Mouse (Mus musculus) 3134 (cell line): ENCODE results near the gene Ip6k3.

Source experiments
- DNase-seq: peaks from one replicate; pipeline ENCODE4 v3.0.0-alpha.2; 2011; ENCODE audit warnings: low spot score; ENCODE audit not compliant: insufficient read length; ENCODE audit errors: extremely low read depth

The Ip6k3 gene

DNA sequence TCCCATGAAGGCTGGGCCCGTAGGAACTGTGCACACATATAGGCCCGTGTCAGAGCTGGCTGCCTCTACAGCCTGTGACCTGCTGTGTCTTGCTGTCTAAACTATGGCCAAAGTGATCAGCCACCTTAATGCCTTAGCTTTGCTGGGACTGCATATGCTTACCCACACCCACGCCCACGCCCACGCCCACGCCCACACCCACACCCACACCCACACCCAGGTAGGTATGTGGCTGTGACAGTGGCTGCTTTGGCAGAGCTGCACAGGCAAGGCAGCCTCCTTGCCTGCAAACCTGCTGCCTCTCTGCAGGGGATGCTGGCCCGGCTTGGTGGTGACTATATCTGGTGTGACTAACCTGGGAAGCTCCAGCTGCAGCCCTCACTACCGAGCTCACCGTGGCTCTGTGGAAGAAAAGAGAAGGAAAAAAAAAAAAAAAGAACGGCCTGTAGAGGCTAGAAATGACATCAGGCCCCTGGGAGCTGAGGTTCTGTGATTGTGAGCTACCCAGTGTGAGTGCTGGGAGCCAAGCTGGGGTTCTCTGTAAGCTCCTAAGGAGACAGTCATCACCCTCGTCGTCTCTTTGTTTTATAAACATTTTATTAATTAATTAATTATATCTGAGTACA lies 16.2 kb upstream of the Ip6k3 start:
- peak; percentile 44 for DNase-seq

DNA sequence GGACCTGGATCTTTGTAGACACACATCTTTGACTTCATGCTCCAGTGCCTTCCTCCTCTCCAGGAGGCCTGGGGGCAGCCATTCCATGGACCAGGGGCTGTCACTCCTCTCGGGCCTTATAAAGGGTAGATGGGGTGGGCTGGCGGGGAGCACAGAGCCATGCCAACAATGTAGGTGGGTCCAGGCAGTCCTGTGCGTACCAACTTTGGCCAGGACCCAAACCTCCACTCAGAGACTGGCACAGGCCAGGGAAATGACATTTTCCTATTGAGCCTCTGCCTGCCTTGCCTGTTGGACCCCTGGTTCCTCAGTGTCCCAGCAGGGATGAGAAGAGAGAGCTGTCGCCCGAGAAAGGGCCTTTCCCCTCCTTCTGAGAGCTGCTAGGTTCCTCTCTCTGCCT lies 14.8 kb upstream of the Ip6k3 start:
- no peak for DNase-seq

DNA sequence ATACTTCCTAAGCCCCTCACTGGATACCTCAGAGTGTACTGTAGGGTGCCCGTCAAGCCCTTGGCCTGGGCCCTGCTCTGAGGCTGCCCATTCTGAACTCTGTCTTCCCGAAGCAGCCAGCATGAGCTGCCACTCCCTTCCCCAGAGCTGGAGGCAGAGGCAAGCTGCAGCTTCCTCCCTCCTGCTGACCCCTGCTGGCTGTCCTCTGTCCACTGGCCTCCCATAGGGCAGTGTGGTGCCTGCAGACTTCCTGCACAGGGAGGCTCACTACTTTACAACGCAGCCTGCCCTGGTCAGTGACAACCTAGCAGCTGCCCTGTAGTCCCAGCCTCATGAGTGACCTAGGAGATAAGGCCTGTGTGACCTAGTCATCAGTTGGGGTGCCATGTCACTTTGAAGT lies 14.1 kb upstream of the Ip6k3 start:
- peak; percentile 45 for DNase-seq

DNA sequence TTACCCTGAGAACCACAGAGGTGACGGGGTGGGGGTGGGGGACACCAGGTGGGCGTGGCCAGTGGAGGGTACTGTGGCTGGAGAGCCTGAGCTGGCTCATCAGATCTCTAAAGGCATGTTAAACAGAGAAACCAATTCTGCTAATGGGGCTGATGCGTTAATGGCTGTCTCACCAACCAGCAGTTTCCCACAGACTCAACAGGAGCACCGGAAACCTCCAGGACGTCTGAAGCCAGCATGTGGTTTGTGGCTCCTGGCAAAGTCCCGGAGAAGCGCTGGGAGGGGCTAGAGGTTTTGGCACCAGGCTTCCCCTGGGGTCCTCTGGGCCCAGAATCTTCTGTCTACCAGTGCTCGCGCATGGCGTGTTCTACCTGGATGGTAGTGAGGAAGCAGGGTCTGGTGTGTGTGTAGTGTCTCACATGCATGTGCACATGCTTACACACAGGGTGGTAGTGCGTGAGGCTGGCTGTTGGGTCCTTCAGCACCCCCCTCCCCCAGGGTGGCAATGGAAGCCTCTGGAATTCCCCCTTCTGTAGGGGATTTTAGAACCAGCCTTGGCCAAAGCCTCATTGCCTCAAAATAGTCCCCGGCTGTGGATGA lies 12.2 kb upstream of the Ip6k3 start:
- DNase-seq: peak; percentile 65

DNA sequence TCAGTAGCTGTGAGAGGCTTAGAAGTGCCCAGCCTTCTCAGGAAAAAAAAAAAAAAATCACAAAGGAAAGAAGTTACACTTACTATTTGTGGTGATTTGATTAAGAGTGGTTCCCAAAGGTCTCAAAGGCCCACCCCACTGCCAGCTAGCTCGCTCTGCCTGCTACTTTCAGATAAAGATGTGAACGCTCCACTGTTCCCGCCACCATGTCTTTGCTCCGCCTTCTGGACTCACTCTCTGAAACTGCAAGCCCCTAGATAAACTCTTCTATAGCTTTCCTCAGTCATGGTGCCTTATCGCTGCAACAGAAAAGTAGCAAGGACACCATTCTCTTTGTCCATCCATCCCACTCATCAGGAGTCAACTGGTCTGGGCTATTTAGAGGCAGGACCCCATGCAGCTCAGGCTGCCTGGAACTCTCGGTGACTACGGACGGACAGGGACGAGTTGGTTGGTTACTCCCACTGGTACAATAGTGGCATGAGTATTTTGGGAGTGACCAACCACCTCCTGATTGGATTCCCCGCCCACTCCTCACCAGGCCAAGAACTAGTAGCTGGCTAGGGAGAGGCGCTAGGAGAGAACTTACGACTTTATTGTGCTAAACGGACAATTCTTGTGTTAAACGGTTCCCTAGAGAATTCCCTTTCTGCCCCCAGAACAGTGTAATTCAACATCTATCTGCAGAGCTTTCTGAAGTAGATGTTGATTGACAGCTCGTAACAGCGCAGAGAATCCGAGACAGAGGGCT lies 11.0 kb upstream of the Ip6k3 start:
- no peak for DNase-seq

DNA sequence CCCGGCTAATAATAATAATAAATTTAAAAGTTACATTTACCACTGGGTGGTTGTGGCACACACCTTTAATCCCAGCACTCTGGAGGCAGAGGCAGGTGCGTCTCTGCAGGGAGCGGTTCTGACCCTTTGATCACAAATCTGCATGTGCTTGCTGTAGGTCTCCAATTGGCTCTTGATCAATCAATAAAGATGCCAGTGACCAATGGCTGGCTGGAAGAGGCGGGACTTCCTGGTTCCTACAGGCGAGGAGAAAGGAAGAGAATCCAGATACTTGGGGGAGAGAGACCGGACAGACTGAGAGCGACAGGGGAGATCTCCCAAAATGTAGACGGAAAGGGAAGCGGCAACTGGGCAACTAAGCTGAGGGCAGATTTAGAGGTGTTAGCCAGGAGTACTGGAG lies 10.4 kb upstream of the Ip6k3 start:
- DNase-seq: no peak

DNA sequence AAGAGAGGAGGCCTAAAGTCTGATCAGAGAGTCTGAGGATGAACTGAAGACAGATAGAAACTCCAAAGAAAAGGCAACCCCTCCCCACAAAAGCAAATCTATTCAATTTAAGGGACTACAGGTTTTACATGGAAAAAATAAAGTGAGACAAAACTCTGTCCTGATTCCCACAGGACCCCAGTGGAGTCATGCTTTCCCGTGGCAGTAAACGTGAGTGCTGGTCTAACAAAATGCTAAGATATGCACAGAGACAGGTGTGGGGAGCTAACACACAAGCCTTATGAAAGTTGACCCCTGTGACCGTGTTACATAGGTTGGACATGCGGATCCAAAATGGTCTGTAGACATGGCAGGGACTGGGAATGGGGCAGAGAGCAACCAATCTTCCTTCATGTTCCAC lies 9.2 kb upstream of the Ip6k3 start:
- no peak for DNase-seq

DNA sequence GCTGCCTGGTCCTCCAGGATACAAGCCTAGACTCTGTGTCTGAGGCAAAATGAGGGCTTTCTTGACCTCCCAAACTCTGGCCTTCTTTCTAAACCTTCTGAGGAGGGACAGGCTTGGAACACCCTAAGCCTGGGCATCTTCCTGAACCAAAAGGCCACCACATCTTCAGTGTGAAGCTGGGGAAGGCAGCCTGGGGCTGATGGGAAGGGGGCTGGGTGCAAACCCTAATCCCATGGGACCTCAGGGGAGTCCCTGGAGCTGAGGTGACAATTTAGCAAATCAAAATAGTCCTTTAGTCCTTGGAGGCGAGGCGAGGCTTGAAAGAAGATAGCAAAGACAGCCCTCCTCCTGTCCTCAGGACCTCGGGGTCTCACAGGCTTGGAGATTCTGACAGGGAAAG lies 8.7 kb upstream of the Ip6k3 start:
- DNase-seq: no peak

DNA sequence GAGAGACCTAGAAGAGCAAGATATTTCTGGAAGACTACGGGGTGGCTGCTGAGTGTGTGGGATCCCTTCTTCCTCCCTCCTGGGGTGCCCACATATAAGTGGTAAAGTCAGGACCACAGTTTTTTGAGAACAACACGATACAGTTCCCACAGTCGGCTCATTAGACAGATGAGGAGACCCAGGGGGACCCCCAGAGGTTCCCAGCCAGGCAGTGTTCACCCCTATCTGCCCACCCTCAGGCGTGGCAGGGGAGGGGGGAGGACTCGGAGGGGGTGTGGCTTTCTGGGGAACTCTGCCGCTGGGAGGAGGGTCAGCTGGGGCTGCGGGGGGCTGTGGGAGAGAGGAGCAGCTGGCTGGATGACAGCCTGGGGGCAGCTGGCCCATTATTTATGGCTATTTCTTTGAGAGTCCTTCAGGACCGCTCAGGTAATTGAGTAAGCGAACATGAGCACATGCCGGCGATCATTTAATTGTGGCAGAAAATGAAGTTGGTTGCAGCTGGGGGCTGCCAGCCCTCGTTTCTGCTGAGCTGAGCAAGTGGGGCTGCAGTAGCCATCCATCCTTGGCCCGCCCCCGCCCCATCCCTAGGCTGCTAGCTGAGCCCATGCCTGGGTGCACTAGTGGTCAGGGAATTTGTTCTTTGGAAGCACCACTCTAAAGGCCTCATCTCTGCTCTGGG lies 7.7 kb upstream of the Ip6k3 start:
- DNase-seq: no peak

DNA sequence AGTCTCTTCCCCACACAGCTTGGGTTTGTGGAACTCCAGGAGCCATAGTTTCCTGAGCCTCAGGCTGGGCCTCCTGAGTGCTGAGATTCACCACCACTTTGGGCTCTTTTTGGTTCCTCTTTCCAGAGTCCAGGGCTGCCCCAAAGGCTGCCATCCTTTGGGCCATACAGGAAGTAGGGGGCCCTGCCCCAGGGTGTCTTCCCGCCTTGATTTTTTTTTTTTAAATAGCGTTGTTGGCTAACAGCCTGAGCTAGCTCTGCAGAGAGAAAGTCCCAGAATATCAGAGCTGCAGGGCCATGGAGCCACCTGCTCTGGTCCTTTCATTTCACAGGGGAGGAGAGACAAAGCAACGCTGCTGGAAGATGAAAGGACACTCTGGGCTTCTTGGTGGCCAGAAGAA lies 6.1 kb upstream of the Ip6k3 start:
- DNase-seq: no peak

DNA sequence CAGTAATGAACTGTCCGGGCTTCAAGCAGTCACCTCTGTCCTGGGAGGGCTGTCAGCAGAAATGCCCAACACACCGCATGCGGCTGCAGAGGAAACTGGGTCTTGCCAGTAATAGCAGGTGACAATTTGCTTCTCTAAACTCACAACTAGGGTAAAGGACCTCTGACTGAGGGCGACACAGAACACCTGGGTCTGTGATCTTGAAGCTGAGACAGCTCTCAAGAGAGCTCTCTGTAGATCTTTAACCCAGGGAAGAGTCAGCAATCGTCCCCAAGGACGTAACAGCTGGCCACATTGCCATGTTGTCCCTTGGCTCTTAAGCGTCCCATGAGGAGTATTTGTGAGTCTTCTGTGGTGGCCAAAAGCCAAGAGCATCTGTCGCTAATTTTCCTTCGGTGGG lies 4.9 kb upstream of the Ip6k3 start:
- DNase-seq: no peak

DNA sequence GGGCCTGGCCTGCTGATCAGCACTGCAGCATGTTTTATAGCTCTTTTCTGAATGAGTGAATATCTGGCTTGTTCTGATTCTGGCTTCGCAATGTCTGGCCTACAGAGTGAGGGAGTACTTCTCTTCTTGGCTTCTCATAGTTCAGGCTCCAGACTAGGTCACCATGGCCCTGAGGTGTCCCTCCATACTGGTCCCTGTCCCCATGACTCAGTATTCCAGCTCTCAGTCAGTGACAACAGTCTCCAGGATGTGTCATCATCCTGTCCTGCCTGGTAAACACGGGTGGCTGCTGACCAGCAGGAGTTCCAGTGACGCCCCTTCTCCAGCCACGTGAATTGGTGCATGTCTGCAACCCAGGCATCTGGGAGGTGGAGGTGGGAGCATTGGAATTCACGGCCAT lies 3.5 kb upstream of the Ip6k3 start:
- no peak for DNase-seq

DNA sequence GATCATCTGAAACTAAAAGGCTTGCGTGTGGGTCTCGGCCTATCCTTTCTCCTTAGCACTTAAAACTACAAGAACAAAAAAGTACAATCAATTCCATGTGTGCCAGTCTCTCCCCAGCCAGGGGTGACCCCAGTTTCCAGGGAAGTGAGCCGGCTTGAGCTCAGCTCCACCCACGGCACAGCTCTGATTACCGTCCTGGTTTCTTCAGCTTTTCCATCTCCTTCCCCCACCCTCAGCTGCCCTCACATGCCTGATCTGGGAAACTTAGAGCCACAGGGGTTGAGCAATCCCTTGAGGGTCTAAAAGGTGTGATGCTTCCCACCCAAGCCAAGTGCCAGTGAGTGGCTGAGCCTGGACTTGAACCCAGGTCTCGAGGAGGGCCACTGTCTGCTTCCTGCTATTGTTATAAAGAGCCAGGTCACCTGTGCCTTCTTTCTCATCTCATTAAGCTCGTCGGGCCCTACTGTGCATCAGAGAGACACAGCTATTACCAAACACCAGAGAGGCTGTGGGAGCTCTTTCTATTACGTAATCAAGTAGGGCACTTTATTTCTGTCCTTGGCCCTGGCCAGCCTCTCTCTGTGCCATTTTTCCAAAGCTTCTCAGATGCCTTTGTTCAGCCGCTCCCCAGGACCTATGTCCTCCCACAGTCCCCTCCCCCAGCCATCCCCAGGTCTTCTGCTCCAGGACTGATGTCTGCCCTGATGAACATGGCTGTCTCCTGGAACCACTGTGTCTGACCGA lies 2.5 kb upstream of the Ip6k3 start:
- DNase-seq: no peak

DNA sequence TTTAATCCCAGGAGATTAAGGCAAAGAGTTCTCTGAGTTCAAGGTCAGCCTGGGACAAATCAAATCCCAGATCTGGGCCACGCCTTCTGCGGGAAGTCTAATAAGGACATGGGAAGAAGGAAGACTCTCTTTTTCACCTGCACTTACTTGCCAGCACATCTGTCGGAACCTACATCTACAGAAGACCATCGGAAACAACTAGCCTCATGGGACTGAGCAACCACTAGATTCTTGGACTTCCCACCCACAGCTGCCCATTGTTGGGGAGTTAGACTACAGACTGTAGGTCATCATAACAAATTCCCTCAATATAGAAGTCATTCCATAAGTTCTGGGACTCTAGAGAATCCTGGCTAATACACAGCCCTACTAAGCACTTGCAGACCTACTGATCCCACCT lies 974 bp upstream of the Ip6k3 start:
- no peak for DNase-seq

DNA sequence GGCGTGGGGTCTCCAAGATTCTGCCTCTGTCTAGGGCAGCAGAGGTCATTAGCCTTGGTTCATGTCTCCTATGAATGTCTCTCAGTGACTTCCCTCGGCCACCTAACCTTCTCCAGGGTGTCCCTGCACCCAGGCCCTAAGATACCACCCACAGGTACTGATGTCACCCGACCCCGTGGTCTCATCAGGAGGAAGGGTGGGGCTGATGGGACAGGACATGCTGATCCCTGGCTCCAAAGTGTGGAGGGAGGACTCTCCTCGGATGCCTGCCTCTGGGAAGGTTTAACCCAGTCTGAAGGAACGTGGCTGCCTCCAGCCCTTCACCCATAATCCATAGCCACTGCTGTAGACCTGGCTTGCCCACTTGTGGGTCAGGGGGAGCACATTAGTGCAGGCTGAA lies 694 bp downstream of the Ip6k3 start:
- DNase-seq: no peak

DNA sequence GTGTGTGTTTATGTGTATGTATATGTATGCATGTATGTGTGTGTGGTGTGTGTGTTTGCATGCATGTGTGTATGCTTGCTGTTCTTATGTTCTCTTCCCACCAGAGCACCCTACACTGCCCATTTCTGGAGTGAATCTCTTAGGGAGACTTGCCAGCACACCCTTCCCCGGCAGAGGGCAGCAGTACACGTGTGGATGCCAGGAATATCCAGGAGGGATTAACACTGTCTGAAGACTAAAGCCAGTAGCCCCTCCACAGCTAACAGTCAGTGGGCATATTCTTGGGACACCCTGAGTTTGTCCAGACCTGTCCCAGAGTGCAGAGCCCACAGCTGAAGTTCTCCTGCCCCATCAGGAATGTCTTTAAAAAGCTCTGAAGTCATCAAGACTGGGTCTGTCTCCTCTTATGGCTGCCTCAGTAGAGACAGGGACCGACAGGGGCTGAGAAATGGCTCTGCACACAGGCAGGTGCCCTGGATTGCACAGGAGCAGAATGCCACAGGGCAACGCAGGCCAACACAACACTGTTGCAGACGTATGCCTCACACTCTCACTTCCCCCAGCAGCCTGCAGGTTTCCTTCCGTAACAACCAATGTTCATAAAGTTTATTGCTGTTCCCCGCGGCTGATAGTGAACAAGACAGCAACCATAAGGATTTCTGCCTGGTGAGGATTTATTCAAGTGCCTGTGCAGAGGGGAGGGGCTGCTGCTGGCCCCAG lies 2.4 kb downstream of the Ip6k3 start:
- no peak for DNase-seq

DNA sequence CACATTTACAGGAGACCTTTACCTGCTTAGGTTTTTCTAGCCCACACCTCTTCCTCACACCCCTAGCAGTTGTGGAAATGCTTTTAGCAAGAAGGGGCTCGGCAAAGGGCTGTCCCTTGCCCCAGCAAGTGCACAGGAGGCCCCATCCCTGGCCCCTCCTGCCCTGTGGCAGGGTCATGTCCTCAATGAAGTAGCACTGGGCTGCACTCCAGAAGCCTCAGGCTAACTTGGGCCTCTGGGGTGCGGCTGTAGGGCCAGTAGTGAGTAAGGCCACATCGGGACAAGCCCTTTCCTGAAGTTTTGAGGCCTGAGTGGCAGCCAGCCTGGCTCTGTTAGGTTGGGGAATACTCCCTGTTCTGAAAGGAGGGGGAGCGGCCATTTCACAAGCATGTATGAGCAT lies 6.7 kb downstream of the Ip6k3 start:
- DNase-seq: peak; percentile 91

DNA sequence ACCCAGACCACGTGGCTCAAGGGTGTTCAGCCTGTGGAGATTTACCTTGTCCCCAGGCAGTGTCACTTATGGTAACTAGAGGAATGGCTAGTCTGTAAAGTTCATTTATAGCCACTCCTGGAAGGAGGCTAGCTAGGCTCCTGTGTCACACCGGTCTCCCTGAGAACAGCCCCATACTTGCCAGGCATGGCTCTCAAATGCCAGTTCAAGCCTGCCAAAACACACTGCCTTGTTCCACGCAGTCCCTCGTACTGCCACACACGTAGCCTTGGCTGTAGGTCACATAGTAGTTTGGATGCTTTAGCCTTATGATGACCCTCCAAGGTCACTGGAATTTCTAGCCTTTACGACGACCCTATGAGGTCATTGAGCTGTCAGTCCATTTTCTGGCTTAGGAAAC lies 8.4 kb downstream of the Ip6k3 start:
- no peak for DNase-seq

DNA sequence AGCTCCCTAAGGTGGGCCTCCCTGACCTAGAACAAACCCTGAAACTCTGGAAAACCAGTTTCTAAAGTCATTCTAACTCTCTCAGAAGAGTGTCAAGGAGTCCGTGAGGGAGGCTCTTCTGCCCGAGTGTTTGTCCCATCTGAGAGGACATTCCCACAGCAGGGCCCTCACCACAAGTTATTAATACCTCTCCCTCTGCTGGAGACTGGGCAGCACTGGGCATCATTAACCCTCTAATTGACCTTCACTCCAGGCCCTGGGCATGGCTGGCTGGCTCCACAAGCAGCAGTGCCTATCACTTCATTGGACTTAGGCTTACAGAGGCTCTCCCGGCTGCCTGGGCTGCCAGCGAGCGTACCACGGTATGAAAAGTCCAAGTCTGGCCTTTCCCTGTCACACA lies 9.2 kb downstream of the Ip6k3 start:
- no peak for DNase-seq

DNA sequence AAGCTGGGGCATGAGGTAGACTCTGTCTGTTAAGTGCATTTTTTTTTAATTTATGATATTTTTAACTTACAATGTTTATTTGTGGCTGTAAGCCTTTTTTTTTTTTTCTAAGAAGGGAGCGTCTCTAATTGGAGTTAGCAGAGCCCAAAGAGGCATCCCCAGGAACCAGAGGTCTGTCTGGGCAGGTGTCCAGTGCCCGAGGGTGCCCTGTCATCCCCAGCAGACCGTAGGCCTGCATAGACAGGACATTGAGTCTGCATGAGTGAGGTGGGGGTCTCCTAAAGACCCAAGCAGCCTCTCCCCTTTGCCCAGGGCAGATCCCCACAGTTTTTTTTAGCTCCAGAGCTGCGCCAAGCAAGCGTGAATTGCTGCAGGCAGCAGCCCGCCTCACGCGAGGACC lies 11.8 kb downstream of the Ip6k3 start:
- DNase-seq: no peak
